Mouse (Mus musculus) CD4-positive, CD25-positive, alpha-beta regulatory T cell, adult 2 months (primary cell): ENCODE results near the gene Kat6b.
"Not testable (repeated sequence)": the region's sequence is repeated elsewhere in the genome, so short reads cannot be mapped to it uniquely, and the experiment has no call there.

ENCODE experiments used
- DNase-seq: peaks from one replicate; pipeline ENCODE4 v3.0.0-alpha.2; 2012; ENCODE audit warnings: low read depth, low spot score

Gene Kat6b

DNA sequence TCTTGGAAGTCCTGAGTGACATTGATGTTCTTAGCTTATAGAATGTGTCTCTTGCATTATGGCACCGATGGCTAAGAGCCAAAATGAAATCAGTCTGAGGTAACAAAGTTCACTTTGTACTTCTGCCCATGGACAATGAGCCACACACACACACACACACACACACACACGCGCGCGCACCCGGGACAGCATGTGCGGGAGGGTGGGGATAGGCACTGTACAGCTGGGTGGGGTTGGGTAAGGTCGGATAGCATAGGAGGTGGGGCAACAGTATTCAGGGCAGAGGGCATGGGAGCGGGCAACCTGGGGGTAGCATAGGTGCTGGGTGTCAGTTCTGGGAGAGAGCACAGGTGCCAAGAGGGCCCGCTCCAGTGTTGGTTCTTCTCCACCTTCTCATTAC, 3.5 kb downstream of the Kat6b start:
- no peak for DNase-seq

DNA sequence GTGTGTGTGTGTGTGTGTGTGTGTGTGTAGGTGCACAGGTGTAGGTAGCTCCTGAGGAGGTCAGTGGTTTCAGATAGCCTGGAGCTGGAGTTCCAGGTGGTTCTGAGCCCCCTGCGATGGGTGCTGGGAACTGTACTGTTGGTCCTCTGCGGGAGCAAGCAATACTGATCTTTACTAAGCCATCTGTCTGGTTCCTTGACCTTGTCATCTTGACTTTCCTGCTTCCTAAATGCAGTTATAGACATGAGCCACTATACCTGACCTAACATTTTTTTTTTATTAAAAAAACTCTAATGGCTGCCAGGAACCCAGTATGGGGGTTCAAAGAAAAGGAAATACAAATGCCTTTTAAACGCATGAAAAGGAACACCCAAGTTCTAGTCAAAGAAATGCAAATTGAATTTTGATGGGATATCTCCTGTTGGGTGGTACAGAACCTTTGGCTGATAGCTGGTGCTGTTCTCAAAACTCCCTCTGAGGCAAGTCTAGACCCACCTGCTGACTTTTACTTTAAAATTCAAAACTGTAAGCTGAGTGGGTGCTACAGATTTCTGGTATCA, 4.8 kb downstream of the Kat6b start:
- DNase-seq = no peak

DNA sequence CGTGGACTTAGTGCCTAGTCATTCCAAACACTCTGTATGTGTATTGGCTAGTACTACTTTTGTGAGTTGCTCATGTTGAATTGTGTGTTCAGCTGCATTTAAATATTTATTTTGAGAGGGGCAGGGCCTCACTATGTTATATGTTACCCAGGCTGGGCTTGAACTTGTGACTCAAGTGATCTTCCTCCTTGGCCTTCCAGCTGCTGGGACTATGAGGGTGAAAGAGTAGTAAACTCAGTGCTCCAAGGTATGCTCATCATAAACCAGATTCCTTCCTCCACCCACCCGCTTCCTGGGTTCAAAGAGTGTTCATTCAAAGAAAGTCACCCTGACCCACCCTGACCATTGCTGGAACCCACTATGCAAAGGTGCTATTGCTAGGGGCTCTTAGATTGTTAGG, 5.9 kb downstream of the Kat6b start:
- not testable (repeated sequence) for DNase-seq

DNA sequence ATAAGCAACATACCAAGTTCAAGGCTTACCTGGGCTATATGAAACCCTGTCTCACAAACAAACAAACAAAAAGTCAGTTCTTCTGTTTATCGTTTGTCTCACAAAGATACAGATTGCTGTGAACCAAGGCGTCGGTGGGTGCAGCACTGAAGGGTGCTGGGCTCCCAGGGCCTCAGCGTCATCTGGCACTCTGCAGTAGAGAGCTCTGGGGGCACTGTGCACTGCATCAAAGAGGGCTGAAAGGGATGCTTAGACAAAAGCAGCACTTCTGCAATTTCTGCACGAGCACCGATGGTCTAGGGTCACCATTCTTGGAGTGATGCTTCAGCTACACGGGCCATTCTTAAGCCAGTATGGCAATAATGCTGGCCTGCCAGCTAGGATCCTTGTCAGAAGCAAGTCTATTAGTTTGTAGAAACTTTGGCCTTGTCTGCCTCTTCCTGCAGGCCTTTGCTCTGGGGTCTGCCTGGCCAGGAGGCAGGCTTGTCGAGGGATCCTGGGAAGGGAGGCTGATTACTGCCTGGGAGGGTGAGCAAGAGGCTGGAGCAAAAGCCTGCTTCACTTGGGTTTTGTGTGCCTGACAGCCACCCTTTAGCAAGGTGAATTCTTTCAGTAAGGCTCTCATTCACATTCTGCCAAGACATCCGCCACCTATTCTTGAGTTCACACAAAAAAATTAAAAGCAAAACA, 7.3 kb downstream of the Kat6b start:
- not testable (repeated sequence) for DNase-seq

DNA sequence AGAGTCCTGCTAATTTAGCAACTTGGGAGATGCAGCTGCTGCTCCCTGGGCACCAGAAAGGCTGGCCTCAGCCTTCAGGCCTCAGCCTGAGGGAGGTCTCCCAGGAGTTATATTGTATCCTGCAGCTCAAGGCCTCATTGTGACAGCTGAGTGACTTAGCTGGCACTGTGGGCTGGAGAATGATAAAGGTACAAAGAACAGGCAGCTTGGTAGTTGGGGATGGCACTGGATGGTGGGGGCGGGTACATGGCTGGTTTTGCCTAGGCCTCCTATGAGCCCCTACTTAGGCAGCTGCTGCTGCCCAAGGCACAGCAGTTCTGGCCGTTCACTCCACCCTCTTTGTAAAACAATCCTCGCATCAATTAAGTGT, 7.9 kb downstream of the Kat6b start:
- DNase-seq = no peak

DNA sequence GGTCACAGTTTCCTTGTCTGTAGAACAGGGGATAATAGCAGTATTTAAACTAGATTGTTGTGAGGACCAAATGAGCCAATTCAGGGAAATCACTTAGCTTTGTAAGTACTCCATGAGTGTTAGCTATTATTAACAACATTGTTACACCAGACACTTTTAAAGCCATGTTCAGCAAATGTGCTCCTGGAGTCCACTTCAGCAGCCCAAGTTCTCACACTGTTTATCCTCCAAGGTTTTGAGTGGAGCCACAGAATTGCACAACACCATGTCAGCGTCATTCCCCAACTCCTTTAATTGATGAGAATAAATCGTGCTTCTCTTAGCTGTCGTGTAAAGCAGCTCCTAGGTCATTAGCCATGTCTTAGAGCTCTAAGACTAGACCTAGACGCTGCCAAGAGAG, 8.9 kb downstream of the Kat6b start:
- no peak for DNase-seq

DNA sequence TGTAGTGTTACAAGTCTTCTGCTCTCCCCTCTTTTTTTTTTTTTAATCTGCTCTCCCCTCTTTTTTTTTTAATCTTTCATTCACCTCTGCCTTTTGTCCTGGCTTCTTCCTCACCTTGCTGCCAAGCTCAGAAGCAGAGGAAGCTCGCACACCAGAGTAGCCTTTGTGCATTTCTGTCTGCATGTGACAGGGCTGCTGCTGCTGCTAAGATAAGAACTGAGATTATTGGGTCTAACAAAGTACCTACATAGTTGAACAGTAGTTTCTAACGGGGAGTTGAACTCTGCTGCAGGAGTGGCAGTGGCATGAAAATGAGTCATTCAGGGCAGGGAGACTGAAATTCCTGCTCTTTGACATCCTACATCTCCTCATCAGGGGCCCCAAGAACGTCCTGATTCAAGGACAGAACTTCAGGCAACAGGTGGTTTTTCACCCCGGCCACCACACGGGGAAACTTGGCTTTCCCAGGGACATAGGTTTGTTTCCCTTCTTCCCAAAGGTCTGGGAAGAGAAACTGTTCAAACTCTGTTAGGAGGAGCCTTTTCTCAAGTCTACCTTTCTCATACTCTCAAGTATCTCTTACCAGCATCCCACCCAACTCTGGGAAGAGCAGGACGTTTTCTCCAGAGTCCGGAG, 17.2 kb downstream of the Kat6b start:
- peak; percentile 27 for DNase-seq

DNA sequence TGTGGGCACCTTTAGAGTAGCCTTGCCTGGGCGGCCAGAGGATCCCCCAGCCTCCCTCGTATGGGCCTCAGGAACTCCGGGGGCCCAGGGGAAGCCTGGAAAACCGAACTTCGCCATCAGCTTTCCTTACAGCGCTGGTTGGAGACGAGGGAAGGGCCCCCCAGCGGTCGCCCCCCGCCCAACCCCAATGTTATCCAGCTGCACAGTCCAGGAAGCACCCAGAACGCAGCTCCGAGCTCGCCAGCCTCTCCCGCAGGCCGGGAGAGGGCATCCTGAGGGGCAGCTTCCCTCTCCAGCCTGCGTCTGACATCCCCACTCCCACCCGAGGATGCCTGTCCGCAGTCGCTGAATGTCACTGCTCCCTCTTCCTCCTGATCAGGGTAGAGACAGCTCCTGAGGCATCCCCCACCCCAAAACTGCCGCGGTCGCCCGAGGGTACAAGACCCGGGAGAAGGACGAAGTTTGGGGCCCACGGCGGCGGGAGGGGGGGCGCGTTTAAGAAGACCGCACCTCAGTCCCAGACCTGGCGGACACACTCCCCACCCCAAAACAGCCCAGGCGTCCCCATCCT, 17.9 kb downstream of the Kat6b start:
- DNase-seq = no peak

DNA sequence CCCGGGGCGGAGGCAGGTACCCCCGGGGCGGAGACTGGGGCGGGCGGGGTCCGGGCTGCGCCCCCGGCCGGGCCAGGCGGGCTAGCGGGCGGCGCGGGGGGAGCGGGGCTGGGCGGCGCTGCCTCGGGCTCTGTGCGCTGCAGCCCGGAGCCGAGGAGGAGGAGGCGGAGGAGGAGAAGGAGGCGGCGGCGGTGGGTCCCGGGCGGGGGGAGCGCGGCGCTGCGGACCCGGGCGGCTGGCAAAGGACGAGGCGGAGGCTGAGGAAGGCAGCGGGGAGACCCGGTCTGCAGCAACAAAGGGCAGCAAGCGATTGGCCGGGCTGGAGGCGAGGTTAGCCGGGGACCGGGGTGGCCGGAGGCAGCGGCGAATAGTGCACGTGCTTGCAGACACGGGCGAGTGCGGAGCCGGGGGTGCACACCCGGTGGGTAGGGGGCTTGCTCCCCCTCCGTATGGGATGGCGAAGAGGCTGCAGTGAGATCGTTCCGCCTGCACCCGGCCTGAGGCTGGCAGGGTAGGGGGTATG, 18.5 kb downstream of the Kat6b start:
- peak; percentile 75 for DNase-seq

DNA sequence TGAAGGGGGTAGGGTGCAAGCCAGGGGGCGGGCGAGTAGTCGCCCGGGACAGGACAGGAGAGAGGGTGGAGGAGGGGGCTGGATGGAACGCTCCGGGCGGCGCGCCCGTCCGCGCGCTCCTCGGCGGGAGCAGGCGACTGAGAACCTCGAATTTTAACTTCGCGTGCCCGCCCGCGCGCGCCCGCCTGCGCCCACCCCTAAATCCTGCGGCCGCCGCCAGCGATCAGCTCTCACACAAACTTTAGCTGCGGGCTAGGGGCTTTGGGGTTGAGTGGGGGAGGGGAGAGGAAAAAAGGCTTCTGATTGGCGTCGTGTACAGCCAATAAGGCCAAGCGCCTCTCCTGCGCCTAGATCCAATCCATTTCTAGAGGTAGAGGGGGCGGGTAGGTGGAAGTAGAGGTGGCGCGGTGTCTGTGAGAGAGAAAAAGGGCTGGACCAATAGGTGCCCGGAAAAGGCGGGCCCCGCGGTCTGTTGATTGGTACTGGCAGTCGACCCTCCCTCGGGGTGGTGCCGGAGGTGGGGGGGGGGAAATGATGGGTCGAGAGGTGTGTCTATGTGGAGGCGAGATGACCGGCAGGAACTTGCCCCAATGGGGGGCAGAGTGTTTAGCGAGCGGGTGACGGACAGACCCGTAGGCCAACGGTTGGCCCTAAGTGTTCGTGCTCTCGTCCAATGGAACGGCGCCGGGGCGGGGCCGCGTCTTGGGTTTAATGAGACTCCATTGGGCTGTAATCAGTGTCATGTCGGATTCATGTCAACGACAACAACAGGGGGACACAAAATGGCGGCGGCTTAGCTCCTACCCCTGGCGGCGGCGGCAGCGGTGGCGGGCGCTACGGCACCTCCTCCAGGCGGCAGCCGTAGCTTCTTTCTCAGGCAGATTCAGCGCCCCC, 19.2 kb downstream of the Kat6b start:
- peak; percentile 100 for DNase-seq

DNA sequence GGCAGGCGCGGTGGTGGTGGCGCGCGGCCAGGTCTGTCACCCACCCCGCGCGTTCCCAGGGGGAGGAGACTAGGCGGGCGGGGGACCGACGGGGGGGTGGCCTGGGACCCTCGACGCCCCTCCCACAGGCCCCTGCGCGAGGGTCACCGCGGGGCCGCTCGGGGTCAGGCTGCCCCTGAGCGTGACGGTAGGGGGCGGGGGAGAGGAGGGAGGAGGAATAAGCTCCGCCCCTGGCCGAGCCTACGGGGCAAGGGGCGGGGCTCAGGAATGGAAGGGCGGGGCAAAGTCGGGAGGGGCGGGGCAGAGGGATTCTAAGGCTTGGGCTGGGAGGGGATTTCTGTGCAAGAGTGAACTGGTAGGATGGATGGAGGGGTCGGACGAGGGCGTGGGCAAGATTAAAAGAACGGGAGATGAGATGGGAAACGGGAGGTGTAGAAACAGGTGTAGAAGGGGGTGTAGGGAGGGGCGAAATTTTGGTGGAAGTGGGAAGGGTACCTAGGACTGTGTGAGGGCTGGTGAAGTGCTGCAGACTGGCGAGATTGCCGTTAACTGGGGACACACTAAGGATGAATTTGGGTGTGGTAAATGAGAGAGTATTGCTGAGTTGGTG, 19.9 kb downstream of the Kat6b start:
- DNase-seq = peak; percentile 94

DNA sequence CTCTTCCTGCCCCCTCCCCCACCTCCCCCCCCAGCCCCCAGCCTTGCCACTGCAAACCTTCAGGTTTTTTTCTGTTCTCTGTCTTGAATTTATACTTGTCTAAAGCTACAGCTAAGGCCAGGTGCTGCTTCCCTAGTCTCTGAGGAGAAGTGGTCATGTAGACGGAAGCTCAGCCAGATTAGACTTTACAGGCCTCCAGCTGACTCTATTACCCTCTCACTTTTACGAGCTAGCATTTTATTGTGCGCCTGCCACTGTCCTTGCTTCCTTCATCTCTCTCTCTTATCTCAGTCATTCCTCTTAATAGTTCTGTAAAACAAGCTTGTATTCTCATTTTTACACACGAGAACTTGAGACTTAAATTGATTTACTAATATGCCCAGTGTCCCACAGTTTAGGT, 23.8 kb downstream of the Kat6b start:
- DNase-seq = no peak

DNA sequence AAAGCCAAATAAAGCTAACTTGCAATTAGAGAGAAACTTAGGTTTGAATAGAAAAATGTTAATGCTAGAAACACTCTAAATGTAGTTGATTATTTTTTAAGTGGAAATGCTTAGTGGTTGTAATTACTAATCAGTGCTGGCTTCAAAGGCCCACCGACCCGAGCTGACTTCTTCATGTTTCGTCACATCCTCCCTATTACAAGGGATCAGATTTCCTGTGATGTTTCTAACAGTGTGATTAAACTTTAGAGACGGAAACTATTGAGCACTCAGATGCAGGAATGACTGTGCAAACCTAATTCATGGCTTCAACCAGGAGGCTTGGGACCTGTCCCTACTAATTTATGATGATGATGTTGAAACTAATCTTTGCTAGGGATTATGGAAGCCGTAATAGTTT, 25.8 kb downstream of the Kat6b start:
- peak; percentile 55 for DNase-seq

DNA sequence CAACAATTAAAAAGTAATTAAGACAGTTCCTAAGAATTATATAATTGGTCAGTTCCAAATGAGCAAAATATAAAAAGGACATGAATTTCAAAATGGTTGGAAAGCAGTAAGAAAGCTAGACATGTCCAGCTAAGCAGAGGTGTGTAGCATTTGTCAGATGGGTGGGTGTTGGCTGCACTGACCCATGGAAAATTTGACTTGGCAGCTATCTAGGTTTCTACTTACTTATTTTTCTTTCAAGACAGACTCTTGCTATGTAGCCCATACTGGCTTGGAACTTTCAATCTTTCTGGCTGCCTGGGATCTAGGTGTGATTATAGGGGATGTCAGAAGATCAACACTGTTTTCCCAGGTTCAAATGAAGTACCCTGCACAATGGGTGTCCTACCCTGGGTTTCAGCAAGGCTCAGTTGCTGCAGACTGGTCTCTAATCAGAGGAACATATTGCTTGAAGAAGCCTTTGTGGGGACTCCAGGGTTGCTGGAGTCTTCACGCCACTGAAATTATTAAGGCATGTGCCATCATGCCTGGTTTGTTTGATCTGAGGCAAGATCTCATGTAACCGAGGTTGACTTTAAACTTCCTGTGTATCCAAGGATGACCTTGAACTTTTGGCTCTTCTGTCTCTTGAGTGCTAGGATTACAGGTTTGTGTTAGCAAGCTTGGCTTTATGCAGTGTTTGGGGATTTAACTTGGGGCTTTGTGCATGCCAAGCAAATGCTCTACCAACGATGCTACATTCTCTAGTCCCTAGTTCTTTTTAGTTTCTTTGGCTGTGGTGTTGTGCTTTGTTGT, 28.1 kb downstream of the Kat6b start:
- no peak for DNase-seq

DNA sequence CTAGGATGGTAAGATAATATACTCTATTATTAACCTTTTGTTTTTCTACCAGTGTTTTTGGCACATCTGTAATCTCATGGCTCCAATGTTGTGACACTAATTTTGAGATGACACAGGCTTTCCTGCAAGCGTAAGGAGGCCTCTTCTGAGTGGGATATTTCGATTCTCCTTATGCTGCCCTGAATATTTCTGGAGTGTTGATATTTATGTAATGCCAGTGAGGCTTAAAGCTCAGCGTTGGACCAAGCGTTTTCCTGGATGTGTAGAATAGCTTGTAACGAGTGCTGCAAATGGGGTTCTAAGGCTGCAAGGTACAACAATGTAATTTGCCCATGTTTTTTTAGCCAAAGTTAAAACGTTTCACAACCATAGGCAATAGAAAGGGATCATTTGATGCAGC, 30.2 kb downstream of the Kat6b start:
- DNase-seq = no peak

DNA sequence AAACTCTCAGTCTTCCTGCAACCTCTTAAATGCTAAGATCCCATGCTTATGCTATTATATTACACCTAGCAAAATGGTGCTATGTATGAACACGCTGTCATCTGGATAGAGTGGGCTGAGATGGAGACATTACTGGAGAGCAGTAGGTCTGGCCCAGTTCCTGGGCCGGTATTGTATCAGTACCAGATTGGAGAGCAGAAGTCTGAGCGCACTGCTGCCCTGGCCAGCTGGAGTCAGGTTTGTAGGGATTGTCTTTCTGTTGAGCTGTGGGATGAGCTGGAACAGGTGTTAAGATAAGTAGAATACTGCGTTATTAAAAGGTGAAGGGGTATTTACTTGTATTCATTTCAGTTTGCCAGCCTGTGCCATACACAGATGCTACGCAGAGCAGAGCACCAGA, 34.3 kb downstream of the Kat6b start:
- DNase-seq = no peak

DNA sequence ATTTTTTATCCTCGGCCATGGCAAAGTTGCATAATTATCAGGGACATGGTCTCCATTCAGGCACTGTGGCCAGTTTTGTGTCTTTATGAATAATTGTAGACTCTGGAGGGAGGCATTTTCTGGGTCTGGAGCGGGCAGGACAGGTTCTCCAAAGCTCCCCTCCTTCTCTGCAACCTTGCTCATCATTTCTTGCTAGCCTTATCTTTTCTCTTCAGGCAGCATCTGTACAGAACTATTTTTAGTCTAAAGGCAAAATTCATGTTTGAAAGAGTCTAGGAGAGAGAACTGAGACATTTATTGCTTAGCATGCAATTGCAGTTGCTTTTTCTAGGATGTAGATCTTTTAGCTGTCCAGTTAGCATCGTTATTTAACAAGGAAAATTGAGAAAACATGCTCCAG, 38.1 kb downstream of the Kat6b start:
- DNase-seq = no peak

DNA sequence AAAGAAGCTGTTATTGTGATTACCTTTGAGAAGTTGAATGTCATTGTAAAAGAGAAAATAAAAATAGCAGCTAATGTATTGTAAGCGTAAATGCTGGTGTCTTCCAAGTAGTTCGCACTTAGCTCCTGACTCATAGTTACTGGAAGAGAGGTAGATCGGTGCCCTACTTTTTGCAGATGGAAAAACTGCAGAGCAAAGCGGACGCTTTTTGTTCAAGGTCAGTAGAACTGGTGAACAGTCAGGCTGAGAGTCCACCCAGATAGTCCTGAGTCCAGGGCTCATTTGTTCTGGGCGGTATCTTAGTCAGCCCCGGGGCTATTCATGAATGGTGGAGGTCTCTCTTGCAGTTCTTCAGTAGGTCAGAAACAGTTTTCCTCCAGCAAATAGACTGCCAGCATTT, 39.3 kb downstream of the Kat6b start:
- DNase-seq = no peak

DNA sequence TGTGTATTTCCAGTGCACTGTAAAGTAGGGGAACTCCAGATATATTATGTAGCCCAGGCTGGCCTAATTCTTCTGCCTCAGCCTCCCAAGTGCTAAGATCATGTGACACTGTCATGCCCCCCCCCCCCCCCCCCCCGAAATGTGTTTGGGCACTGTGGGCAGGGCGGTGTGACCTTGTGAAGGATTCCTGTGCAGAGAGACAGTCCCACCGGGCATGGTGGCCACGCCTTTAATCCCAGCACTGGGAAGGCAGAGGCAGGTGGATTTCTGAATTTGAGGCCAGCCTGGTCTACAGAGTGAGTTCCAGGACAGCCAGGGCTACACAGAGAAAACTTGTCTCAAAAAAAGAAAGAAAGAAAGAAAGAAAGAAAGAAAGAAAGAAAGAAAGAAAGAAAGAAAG, 40.3 kb downstream of the Kat6b start:
- not testable (repeated sequence) for DNase-seq

DNA sequence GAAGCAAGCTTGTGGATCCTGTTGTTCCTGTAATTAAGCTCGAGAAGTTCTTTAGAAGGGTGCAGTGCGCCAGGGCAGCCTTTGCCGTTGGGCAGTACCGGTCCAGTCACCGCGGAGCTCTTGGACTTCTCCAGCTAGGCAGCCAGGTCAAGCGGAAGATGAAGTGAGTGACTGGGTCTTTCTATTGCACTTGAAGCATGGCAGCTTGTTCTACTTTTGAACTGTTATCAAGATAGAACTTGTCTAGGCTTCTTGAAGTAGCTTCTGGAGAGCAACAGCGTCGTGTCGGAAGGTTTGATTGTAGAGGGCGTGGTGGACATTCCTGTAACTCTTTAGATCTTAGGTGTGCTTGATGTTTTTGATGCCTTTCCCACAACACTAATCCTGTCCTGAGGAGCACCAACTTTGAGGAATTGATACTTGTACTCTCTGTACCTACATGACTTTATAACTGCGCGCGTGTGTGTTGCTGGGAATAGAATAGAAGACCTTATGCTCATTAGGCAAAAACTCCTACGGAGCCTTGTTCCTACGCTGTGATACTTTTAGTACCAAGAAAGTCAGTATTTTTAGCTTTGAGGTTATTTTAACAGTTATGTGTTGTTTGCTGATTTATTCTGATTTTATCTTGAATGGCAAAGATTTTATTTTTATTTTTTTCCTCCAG, 41.2 kb downstream of the Kat6b start:
- DNase-seq = peak; percentile 18
